Mouse (Mus musculus) NIH3T3 (cell line): ENCODE results near the gene Mcm2.
A peak's percentile ranks its signal among the peaks of the same experiment; 100 is the strongest.

ENCODE experiments used
- DNase-seq: peaks from one replicate; pipeline ENCODE4 v3.0.0-alpha.2; 2012; ENCODE audit warnings: low read depth

Mcm2 gene

GRCm38 (mm10) chr6:88898534-88899048, at the start of gene Mcm2:
TSS of gene Mcm2 (minus strand) at chr6:88898780.
- peak; percentile 98 for DNase-seq

GRCm38 (mm10) chr6:88947771-88948170, 49.2 kb upstream of the Mcm2 start:
- DNase-seq = no peak

GRCm38 (mm10) chr6:88946442-88946841, 47.9 kb upstream of the Mcm2 start:
- DNase-seq = no peak

- DNase-seq = no peak
These were observed 45.1 kb upstream of the Mcm2 start for GRCm38 (mm10) chr6:88943666-88944065.

- DNase-seq = no peak
These were observed 44.0 kb upstream of the Mcm2 start for GRCm38 (mm10) chr6:88942595-88942994.

DNA sequence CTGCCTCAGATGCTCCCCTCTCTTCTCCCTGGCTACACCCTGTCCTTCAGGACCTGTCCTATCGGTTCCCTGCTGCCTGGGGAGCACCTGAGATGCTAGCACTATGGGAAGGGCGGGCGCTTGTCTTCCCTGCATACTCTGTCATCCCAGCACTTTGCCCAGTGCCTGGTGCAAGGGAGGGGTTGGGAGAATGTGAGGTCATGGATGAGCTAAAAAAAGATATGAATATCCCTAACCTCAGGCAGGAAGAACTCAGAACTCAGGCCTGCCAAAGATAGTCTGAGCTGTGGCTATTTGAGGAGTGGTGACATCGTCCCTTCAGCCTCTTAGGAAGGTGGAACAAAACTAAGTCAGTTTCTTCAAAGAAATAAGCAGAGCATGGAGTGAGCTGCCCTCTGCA, 43.0 kb upstream of the Mcm2 start:
- peak; percentile 66 for DNase-seq

DNA sequence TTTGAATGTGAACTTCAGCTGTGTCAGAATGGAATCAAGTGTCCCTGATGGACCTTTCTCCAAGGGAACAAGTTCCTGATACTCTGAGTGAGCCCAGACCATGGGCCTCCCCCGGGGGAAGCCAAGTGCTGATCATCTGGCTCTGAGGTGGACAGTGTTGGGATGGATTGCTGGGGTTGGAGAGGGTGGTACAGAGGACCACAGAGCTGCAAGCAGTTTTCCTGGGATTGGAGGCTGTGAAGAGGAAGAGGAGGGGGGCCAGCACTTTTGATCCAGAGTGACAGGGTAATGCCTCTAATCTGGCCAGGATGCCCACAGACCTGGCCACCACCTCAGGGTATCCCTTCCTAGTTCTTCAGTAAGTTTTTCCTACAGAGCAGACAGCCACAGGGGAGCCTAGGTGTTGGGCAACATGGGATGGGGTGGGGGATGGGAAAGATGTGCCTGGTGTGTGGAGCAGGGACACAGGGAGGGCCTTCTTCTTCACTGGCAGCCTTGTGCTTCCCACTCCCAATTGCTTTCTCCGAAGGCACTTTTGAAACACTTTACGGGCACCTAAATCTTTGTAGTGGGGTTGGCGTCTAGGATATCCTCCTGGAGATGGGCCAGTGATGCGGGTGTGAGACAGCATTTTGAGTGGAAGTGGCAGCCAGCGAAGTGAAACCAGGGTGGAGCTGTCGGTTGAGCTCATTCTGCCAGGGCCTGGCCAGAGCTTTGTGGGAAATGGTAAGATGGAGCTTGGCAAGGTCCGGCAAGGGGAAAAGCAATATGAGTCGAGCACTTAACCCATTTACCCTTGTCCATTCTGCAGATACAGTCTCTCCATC, 41.7 kb upstream of the Mcm2 start:
- DNase-seq = peak; percentile 71

GRCm38 (mm10) chr6:88939281-88940089, 40.9 kb upstream of the Mcm2 start:
- DNase-seq = peak; percentile 79

DNA sequence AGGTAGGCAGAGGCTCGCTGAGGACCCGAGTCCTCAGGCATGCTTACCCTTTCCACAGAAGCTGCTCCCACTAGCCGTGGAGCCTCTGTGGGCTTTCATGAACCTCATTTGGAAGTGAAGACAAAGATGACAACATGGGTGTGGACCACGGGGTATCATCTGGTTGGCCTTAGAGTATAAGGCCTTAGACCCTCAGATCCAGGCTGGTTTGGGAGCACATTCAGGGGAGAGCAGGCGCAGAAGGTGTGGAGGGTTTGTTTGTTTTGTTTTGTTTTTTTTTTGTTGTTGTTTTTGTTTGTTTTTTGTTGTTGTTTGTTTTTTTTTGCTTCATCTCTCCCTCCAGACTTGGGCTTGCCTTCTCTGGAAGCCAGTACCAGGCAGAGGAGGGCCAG, 40.1 kb upstream of the Mcm2 start:
- no peak for DNase-seq

DNA sequence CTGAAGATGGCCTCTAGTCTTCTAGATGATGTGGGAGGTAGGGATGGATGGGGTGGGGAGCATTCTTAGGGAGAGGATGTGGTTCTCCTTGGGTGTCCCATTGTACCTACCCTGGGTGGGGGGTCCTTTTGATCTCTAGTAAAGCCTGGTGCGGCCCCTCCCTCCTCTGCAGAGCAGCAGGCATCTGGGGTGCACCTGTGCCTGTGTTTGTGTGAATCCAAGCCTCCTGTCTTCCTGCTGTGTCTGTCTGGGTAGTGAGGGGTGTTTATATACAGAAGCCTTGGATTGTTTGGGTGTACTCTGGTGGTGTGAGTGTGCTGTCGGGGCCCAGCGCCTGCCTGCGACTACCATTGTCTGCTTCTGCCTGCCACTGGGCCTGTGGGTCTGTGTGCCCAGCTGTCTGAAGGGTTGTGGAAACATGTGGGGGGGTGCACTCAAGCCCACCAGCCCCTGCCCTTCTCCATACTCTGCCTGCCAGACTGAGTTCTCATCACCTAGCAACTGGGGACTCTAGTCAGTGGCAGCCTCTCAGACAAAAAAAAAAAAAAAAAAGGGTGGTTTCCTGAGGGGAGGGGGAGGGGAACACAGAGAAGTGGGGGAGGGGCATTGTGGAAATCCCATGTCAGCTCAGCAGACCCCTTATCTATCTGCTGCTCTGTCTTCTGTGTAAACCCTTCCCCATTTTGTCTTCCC, 39.5 kb upstream of the Mcm2 start:
- DNase-seq = no peak

- no peak for DNase-seq
These were observed 38.6 kb upstream of the Mcm2 start for GRCm38 (mm10) chr6:88937214-88937549.

DNA sequence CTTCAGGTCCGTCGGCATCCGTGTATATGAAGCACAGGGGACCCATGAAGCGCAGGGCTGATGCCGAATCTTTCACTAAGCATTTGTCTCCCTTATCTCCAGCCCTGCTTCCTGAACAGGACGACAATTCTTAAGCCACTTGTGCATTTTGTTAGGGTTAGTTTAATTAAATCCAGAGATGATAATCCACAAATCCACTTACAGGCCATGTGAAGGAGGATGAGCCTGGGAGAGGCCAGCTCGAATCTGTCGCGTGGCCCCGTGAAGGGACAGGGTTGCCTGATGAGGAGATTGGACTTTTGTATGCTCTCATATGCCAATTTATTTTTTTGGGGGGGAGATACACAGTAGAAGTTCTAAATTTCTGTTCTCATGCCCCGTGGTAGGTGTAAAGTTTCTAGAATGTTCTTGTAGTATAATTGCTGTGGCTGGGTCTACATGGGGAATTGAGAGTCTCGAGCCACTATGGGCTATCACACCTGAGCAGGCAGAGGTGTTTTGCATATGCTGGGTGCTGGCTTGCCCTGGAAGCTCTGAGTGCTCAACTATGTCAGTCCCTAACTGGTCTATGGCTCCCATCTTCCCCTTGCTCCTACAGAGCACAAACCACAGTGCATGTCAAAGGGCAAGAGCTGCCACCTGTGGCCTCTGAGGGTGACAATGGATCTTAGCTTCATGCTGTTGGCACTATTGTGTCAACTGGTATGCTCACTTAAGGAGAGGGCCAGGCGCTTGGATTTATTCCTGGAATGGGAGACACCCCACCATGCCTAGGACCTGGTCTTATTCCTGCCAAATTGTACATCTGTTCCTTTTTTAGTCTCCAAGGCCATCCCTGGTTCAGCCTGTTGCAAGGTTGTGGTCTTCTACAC, 38.0 kb upstream of the Mcm2 start:
- DNase-seq = no peak

- peak; percentile 92 for DNase-seq
These were observed 37.2 kb upstream of the Mcm2 start for GRCm38 (mm10) chr6:88935735-88936276.

DNA sequence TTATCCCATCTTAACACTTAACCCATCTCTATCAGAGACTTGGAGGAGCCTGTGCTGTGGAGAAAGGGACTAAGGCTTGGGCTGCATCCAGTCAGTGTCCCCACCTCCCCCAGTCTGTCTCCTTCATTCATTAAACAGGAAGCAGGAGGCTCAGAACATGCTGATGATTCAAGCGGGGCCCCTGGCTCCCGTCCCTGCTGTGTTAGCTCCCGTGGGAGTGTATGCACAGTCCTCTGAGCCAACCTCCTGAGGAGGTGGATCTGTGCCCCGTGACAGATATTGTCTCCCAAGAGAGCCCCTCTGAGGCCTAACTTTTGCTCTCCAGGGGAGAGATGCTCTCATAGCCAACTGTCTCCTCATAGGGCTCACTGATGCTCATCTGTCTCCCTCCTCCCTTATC, 36.2 kb upstream of the Mcm2 start:
- DNase-seq = peak; percentile 67

- DNase-seq = peak; percentile 28
These were observed 35.6 kb upstream of the Mcm2 start for GRCm38 (mm10) chr6:88934132-88934531.

GRCm38 (mm10) chr6:88931449-88931848, 32.9 kb upstream of the Mcm2 start:
- no peak for DNase-seq

GRCm38 (mm10) chr6:88930049-88930448, 31.5 kb upstream of the Mcm2 start:
- no peak for DNase-seq

- no peak for DNase-seq
These were observed 30.9 kb upstream of the Mcm2 start for GRCm38 (mm10) chr6:88929451-88929850.

GRCm38 (mm10) chr6:88928576-88928975, 30.0 kb upstream of the Mcm2 start:
- DNase-seq = peak; percentile 87

GRCm38 (mm10) chr6:88928026-88928425, 29.4 kb upstream of the Mcm2 start:
- peak; percentile 32 for DNase-seq

- DNase-seq = peak; percentile 93
These were observed 29.0 kb upstream of the Mcm2 start for GRCm38 (mm10) chr6:88927595-88927994.
